Mouse (Mus musculus) erythroblast, embryonic 14.5 days (primary cell): Measurements from ENCODE around the gene Ccdc124.

Experiments
- GATA1 ChIP-seq: IDR thresholded peaks from 2 replicates; pipeline ENCODE4 v1.6.1; 2012; ENCODE audit warnings: low read length, inconsistent platforms, mixed read lengths
- TAL1 ChIP-seq: IDR thresholded peaks from 3 replicates; pipeline ENCODE4 v1.6.1; 2012; ENCODE audit warnings: low read length, inconsistent platforms, mixed read lengths

GRCm38 (mm10) chr8:70894385-70894720 lies 20.6 kb upstream of the Ccdc124 start:
- TF ChIP-seq GATA1 = no peak
- no peak for TF ChIP-seq TAL1
